7 mouse cellular contexts compared by ENCODE assay signal in the genomic region with DNA sequence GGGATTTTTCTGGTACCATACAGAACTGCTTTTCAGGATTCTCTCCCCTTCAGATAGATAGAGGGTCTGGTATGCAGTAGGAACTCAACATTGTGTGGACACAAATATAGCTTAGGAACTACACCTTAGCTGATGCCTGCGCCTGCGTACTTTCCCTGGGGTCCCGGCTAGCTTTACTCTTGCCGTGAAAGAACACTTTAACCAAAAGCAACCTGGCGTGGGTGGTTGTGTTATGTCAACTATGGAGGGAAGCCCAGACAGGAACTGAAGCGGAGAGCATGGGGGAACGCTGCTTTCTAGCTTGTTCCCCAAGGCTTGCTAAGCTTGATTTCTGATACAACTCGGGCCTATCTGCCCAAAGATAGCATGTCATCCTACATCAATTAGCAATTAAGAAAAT. TPM values are rescaled to one million over a fixed set of nuclear protein-coding genes. Genes with fewer than 3 reads are reported as not detected.
DNase-seq lines count a peak whose midpoint lies in the region; ATAC-seq lines count a peak whose summit lies in the region.

No protein-coding gene starts in this region.

- no peak overlapping the region for H3K27ac ChIP-seq in forebrain, embryonic 11.5 days (ENCODE audit: low read depth, low read length)
- H3K27ac ChIP-seq in intestine, embryonic 15.5 days: no peak overlapping the region
- H3K27ac ChIP-seq in neural tube, embryonic 12.5 days: no peak overlapping the region

- H3K4me2 ChIP-seq in forebrain, embryonic 11.5 days (ENCODE audit: low read depth, low read length, severe bottlenecking): peak overlapping the region; percentile 78; the same call in 1 of the 2 replicates
- H3K4me2 ChIP-seq in intestine, embryonic 15.5 days (replicated peaks): peak overlapping the region; percentile 85
- peak overlapping the region; percentile 72 for H3K4me2 ChIP-seq in neural tube, embryonic 12.5 days (replicated peaks)

- peak; percentile 47 to 54 for DNase-seq in left cerebral cortex, adult 18-20 months (ENCODE audit: low spot score in 2 of 2)
- DNase-seq in left cerebral cortex, postnatal 14 days (ENCODE audit: low spot score in 2 of 2): no peak
- no peak for DNase-seq in forebrain, embryonic 11.5 days (ENCODE audit: low spot score)
- no peak for DNase-seq in cerebellum, adult 11-12 months
- no peak for DNase-seq in testis, postnatal 10 days (ENCODE audit: low spot score)

- H3K9ac ChIP-seq in forebrain, embryonic 11.5 days (ENCODE audit: low read length): no peak overlapping the region; the same call in 1 of the 2 replicates
- H3K9ac ChIP-seq in intestine, embryonic 15.5 days: peak overlapping the region; percentile 0; the same call in 1 of the 2 replicates
- H3K9ac ChIP-seq in neural tube, embryonic 12.5 days: 0 out of 2 replicates have a peak overlapping the region, but pooled peaks have one; percentile 52

- no peaks in the 10 kb centered on the region for H3K27me3 ChIP-seq in forebrain, embryonic 11.5 days (ENCODE audit: control insufficient read depth, insufficient read depth, low read length)
- H3K27me3 ChIP-seq in intestine, embryonic 15.5 days (replicated peaks): no peaks in the 10 kb centered on the region
- no peaks in the 10 kb centered on the region for H3K27me3 ChIP-seq in neural tube, embryonic 12.5 days (replicated peaks)

- ATAC-seq in forebrain, embryonic 11.5 days (replicated peaks; ENCODE audit: low FRiP score): no peak
- no peak for ATAC-seq in intestine, embryonic 15.5 days
- no peak for ATAC-seq in neural tube, embryonic 12.5 days (ENCODE audit: low FRiP score, low read depth)

- no peaks in the 10 kb centered on the region for H3K36me3 ChIP-seq in forebrain, embryonic 11.5 days (ENCODE audit: control insufficient read depth, insufficient read depth, low read length)
- no peaks in the 10 kb centered on the region for H3K36me3 ChIP-seq in intestine, embryonic 15.5 days
- no peaks in the 10 kb centered on the region for H3K36me3 ChIP-seq in neural tube, embryonic 12.5 days

- peak overlapping the region; percentile 55; the same call in 1 of the 2 replicates for H3K4me3 ChIP-seq in forebrain, embryonic 11.5 days (ENCODE audit: low read depth, low read length)
- no peak overlapping the region for H3K4me3 ChIP-seq in intestine, embryonic 15.5 days (replicated peaks)
- 0 out of 2 replicates have a peak overlapping the region, but pooled peaks have one; percentile 54 for H3K4me3 ChIP-seq in neural tube, embryonic 12.5 days

- peaks cover 4% of the 10 kb centered on the region; the same call in 1 of the 2 replicates for H3K4me1 ChIP-seq in forebrain, embryonic 11.5 days (replicated peaks; ENCODE audit: control insufficient read depth, insufficient read depth, low read length)
- H3K4me1 ChIP-seq in intestine, embryonic 15.5 days (replicated peaks): peaks cover 6% of the 10 kb centered on the region; the same call in 1 of the 2 replicates
- peaks cover 6% of the 10 kb centered on the region; the same call in 1 of the 2 replicates for H3K4me1 ChIP-seq in neural tube, embryonic 12.5 days

- H3K9me3 ChIP-seq in forebrain, embryonic 11.5 days (ENCODE audit: control insufficient read depth, low read length): no peaks in the 10 kb centered on the region
- no peaks in the 10 kb centered on the region for H3K9me3 ChIP-seq in intestine, embryonic 15.5 days
- H3K9me3 ChIP-seq in neural tube, embryonic 12.5 days: no peaks in the 10 kb centered on the region

- intact Hi-C loops in left cerebral cortex, postnatal 14 days (cut with DNase I): loop anchor here (2.0 to 5.0 kb wide), 3 partner anchors 51 to 203 kb away; a partner anchor contains a TSS

- 77% methylated on average over 8 of the region's 8 CpGs for WGBS in forebrain, embryonic 11.5 days
- WGBS in intestine, embryonic 15.5 days: 69% methylated on average over 8 of the region's 8 CpGs
- 82% methylated on average over 8 of the region's 8 CpGs for WGBS in neural tube, embryonic 12.5 days

RNA-seq across cellular contexts. Expression of a gene that starts 34.5 kb away (rescaled TPM):
- total RNA-seq in left cerebral cortex, adult 18-20 months (2021): 10 to 100 TPM; 47.6 to 48.6 TPM
- 10 to 100 TPM; 46.3 to 47.9 TPM for total RNA-seq in left cerebral cortex, postnatal 14 days (2021)
- polyA plus RNA-seq in forebrain, embryonic 11.5 days (2014; fragmentation: Nextera tagmentation; extraction: Ambion mirVana): 20.8 and 22.1 TPM in 2 replicates
- polyA plus RNA-seq in intestine, embryonic 15.5 days (2015; fragmentation: Nextera tagmentation; extraction: Ambion mirVana): 15.3 and 15.7 TPM in 2 replicates
- 18.4 and 19.8 TPM in 2 replicates for polyA plus RNA-seq in neural tube, embryonic 12.5 days (2016; fragmentation: Nextera tagmentation; extraction: Ambion mirVana)

RNA-seq across cellular contexts. Expression of a gene that starts 56.2 kb away (rescaled TPM):
- 1 to 10 TPM; 3.5 to 4.6 TPM for total RNA-seq in left cerebral cortex, adult 18-20 months (2021)
- total RNA-seq in left cerebral cortex, postnatal 14 days (2021): 1 to 10 TPM in 1 of 2 experiments, under 1 TPM in 1; 0.94 to 1.4 TPM
- 1.8 and 2.5 TPM in 2 replicates for polyA plus RNA-seq in forebrain, embryonic 11.5 days (2014; fragmentation: Nextera tagmentation; extraction: Ambion mirVana)
- polyA plus RNA-seq in intestine, embryonic 15.5 days (2015; fragmentation: Nextera tagmentation; extraction: Ambion mirVana): 88.3 and 109 TPM in 2 replicates
- 1.7 and 2.6 TPM in 2 replicates for polyA plus RNA-seq in neural tube, embryonic 12.5 days (2016; fragmentation: Nextera tagmentation; extraction: Ambion mirVana)

Comparison
In these comparisons a context has a peak if more than half of its experiments do, and no peak if none do; other contexts are left out.
1. DNase-seq: peak in left cerebral cortex, adult 18-20 months (2 of 2); none in left cerebral cortex, postnatal 14 days (0 of 2), forebrain, embryonic 11.5 days (single experiment), cerebellum, adult 11-12 months (single experiment) and testis, postnatal 10 days (single experiment).
2. RNA of a gene that starts 56.2 kb away (polyA plus RNA-seq): 88.3 to 109 TPM in intestine, embryonic 15.5 days; 1.8 to 2.5 TPM in forebrain, embryonic 11.5 days and 1.7 to 2.6 TPM in neural tube, embryonic 12.5 days; every median in the first group is over 10 times any median in the second.
3. Peak in every context shown above with its lines, with median percentiles within 50 percentile points of each other: H3K4me2 ChIP-seq.